Mouse (Mus musculus) activated CD4-positive, CD25-positive, alpha-beta regulatory T cell (primary cell): ENCODE results near the gene Creld1. TPM values are rescaled to one million over a fixed set of nuclear protein-coding genes. Genes with fewer than 3 reads are reported as not detected.

ENCODE experiments used
- polyA plus RNA-seq, 2 experiments: library from polyadenylated mRNA; unstranded; fragments of 100-300 nt; shearing (Covaris generic); gene quantifications; one replicate each; pipeline ENCODE4 v1.2.1; 2017

The Creld1 gene
- polyA plus RNA-seq: 1 to 10 TPM; 5.9 to 8.9 TPM

DNA sequence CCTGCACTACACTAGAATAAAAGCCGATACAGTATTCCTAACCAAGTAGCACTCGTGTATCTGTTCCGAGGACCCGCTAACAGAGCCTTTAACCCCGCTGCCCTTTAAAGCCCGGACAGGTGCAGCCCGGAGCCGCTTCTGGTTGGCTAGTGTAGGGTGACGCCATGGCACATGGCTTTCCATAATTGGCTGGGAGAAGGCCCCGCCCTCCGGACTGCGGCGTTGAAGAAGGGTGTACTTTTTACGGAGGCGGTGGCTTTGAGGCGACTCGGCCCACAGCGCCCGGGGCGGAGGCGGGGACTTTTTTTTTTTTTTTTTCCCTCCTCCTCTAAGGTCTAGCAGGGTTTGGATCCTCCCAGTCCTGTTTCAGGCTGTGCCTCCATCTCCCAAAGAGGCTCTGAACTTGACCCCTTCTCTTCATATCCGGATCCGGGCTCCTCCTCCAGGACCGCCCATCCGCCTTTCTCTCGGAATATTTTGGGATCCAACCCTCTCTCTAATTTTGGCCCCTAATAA, at the start of gene Creld1:
TSS of gene Creld1 (plus strand) at position 198 of the 516 bp plus-strand sequence.

DNA sequence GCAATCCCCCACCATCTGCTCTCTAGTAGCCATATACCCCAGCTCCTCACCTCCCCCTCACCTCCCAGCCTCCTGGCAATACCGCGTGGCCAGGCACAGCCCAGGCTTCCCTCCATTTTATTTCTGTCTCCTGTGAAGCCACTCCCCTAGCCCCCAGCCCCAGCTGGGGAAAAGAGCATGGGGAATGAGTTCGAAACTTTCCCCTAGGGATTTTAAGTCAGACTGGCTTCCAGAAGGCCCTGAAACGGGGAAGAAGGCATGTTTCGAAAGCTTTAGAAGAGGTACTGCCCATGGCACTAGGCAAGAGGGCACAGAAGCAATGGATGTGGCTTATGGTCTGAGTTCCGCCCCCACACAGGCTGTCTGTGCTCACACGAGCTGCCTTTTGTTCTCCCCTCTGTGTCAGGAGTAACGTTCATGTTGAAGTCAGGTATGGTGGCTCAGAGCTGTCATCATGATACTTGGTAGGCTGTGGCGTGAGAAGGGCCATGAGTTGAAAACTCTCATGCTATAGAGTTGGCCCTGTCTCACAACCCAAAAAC, 47.4 kb upstream of the Creld1 start, which contains the start of gene Cidec:
TSS of gene Cidec (minus strand) at position 97 of the 542 bp plus-strand sequence.

DNA sequence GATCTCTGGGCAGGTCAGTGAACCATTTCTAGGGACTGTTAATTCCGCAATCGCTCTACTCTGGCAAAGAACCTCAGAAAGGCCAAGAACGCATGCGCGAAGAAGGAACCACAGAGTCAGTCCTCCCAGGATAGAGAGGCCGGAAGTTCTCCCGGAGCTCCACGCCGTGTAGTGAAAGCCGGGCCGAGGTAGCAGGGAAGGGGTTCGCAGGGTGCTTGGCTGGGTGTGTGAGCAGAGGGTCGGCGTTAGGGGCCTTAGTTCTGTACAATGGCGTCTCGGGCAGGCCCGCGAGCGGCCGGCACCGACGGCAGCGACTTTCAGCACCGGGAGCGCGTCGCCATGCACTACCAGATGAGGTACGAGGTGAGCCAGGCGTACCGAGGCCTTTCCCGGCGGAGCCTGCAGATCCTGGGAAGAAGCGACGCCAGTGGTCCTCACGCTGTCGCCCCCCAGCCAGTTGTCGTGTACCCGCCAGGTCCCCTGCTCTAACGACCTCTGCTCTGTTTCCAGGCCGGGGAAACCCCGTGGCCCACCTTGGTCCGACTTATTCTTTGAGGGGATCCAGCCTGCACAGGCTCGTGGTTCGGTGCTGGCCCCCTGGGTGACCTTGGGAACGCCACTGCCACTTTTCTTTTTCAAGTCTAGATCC, 40.5 kb upstream of the Creld1 start, which contains the start of gene Jagn1:
TSS of gene Jagn1 (plus strand) at position 128 of the 649 bp plus-strand sequence.

DNA sequence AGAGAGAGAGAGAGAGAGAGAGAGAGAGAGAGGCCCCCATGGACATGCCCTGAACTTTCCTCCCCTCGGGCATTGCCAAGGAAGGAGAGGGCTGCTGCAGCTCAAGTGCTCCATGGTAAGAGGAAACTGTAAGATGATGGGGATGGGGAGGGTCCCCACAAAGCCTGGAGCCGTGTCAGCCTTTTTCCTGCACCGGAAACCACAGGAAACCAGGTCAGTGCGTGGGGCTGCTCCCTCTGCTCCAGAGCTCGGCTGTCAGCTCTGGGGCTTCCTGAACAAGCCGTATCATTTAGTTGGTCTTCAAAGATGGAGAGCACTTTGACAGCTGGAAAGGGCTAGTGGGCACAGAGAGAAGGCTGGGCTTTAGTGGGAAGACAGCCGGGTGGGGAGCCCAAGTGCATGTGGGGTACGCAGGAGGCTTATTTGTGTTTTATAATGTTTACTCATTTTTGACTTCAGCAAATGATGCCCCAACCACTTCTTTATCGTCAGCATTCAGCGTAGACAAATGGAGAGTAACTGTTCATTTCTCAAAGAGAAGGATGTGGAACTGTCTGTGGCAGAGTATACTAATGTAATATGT, 25.1 kb upstream of the Creld1 start, which contains the start of gene Il17re:
TSS of gene Il17re (plus strand) at position 533 of the 583 bp plus-strand sequence.

DNA sequence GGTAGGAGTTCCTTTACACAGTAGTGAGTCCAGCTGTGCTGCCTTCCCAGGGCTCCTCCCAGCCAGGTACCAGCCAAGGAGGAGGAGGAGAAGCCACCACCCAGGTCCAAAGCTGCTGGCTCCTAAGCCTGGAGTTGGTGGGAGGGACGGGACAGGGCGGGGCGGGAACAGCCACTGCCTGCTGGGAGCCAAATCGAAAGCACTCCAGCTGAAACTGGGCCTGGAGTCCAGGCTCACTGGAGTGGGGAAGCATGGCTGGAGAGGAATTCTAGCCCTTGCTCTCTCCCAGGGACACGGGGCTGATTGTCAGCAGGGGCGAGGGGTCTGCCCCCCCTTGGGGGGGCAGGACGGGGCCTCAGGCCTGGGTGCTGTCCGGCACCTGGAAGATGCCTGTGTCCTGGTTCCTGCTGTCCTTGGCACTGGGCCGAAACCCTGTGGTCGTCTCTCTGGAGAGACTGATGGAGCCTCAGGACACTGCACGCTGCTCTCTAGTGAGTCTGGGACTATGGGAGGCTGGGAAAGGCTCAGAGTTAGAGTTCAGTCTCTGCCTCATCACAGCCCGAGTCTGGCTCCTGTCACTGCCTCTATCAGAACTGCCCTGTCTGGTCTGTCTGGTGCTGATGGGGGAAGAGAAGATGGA, 11.7 kb upstream of the Creld1 start, which contains the start of gene Il17rc:
TSS of gene Il17rc (plus strand) at position 131 of the 640 bp plus-strand sequence.

DNA sequence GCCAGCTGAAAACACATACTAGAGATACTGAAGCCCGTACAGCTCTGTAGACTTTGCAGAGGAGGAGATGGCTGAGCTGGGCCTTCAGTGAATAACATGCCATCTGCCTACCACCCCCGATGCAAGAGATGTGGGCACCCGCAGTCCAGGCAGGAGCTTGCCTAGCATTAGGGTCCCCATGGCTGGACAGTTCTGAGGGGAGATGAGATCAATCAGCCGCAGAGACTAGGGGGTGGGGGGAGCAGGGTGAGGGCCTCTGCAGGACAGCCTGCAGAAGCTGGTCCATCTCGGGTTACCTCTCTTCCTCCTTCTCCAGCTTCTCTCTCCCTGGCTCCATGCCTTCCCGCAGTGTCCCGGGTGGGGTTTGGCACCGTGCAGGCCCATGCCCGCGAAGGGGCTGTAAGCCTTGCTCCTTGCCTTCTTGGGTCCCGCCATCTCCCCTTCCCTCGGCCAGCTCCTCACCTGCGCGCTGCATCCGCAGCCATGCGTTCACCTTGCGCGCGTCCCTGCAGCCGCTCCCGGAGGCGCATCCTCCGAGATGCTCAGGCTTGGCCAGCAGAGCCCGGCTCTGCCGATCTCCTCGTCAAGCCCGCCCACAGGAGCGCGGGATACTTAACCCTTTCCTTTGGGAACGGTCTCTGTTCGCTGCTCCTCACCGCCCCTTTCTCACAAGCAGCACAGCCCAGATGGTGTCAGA, 18.4 kb downstream of the Creld1 start, which contains the start of gene Prrt3:
TSS of gene Prrt3 (minus strand) at position 544 of the 697 bp plus-strand sequence.

DNA sequence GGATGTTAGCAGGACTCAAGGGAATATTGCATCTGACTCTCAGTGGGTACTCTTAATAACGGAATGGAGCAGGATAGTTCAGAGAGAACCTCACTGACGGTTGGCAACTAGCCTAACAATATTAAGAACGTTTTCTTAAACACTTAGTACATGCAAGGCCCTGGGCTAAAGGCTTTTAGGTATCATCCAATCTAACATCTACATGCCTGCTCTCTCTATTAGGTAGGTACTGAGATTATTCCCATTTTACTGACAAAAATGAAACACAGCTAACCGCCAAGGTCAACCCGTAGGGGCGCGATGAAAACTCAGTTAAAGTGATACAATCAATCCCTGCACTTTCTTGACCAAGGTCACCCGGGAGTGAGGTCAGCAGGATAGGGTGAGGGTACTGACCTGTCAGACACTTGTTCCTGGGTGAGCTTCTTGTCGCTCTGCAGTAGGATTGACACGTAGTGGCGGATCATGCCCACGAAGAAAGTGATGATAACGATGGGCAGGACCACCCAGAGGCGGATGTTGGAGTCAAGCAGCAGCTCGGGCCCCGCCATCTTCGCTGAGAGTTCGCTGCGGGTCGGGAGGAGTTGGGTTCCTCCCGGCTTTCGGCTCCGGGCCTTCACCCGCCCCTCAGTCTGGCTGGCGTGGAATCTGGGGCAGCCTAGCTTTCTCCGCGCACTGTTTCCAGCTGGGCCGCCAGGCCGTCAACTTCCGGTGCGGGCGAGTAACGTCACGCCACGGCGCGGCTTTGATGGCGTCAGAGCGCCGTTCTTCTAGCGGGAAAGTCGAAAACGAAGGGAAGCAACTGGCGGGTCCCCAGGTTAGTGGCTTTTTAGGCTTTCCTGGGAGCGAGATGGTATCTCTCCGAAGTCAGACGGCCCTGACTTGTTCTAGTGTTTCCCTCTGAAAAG, 48.1 kb downstream of the Creld1 start, which contains the start of the genes Emc3 and Fancd2:
TSS of gene Emc3 (minus strand) at position 721 of the 908 bp plus-strand sequence.
TSS of gene Fancd2 (plus strand) at position 751 of the 908 bp plus-strand sequence.

Other genes starting within 250 kb of the Creld1 start
- gene Mtmr14, start 245.5 kb upstream of the Creld1 start, polyA plus RNA-seq: 10 to 100 TPM; 29.7 to 54.1 TPM
- gene Cpne9, start 201.0 kb upstream of the Creld1 start, polyA plus RNA-seq: under 1 TPM; 0.11 to 0.31 TPM
- gene Brpf1, start 176.2 kb upstream of the Creld1 start, polyA plus RNA-seq: 10 to 100 TPM; 36.5 to 38.2 TPM
- gene Ogg1, start 156.3 kb upstream of the Creld1 start, polyA plus RNA-seq: 10 to 100 TPM; 11.2 to 12.0 TPM
- 1 to 10 TPM; 2.5 to 3.8 TPM for gene Camk1, start 139.3 kb upstream of the Creld1 start, polyA plus RNA-seq
- 10 to 100 TPM; 41.1 to 54.4 TPM for gene Tada3, start 105.4 kb upstream of the Creld1 start, polyA plus RNA-seq
- 100 to 1,000 TPM; 462 to 693 TPM for gene Arpc4, start 105.2 kb upstream of the Creld1 start, polyA plus RNA-seq
- gene Ttll3, start 94.0 kb upstream of the Creld1 start, polyA plus RNA-seq: 10 to 100 TPM in 1 of 2 experiments, 1 to 10 TPM in 1; 9.7 to 15.2 TPM
- gene Rpusd3, start 64.0 kb upstream of the Creld1 start, polyA plus RNA-seq: 10 to 100 TPM; 14.5 to 22.2 TPM
- gene Cidec, start 47.5 kb upstream of the Creld1 start, polyA plus RNA-seq: under 1 TPM in 1 of 2 experiments, not detected in 1; 0.93 TPM
- gene Jagn1, start 40.7 kb upstream of the Creld1 start, polyA plus RNA-seq: 10 to 100 TPM; 43.6 to 54.2 TPM
- gene Il17re, start 24.8 kb upstream of the Creld1 start, polyA plus RNA-seq: under 1 TPM; 0.21 to 0.69 TPM
- under 1 TPM; 0.36 to 0.42 TPM for gene Il17rc, start 11.9 kb upstream of the Creld1 start, polyA plus RNA-seq
- gene Prrt3, start 18.6 kb downstream of the Creld1 start, polyA plus RNA-seq: under 1 TPM; 0.31 to 0.48 TPM
- 10 to 100 TPM; 92.2 to 98.0 TPM for gene Emc3, start 48.4 kb downstream of the Creld1 start, polyA plus RNA-seq
- 1 to 10 TPM; 4.3 to 4.5 TPM for gene Fancd2, start 48.4 kb downstream of the Creld1 start, polyA plus RNA-seq
- not detected for gene Fancd2os, start 117.4 kb downstream of the Creld1 start, polyA plus RNA-seq
- gene Brk1, start 121.5 kb downstream of the Creld1 start, polyA plus RNA-seq: 100 to 1,000 TPM; 245 to 260 TPM
- gene Vhl, start 140.7 kb downstream of the Creld1 start, polyA plus RNA-seq: 10 to 100 TPM; 28.5 to 32.0 TPM
- gene Irak2, start 155.2 kb downstream of the Creld1 start, polyA plus RNA-seq: 10 to 100 TPM; 27.6 to 42.3 TPM
- 10 to 100 TPM in 1 of 2 experiments, 1 to 10 TPM in 1; 9.4 to 11.4 TPM for gene Tatdn2, start 213.8 kb downstream of the Creld1 start, polyA plus RNA-seq
- 1 to 10 TPM in 1 of 2 experiments, not detected in 1; 1.3 TPM for gene Ghrl, start 236.6 kb downstream of the Creld1 start, polyA plus RNA-seq